Mouse (Mus musculus) left cerebral cortex, postnatal 14 days (tissue): ENCODE measurements around the gene Ubash3b. TPM values are rescaled to one million over a fixed set of nuclear protein-coding genes. Genes with fewer than 3 reads are reported as not detected.
A peak's percentile ranks its signal among the peaks of the same experiment; 100 is the strongest.

ENCODE experiments used
- DNase-seq, 2 experiments: peaks; one replicate each; pipeline ENCODE4 v3.0.0; 2021 to 2022; ENCODE audit warnings: low spot score in 2 of 2, mixed read lengths in 1 of 2
- intact Hi-C: fragments of 180-260 bp; cut with DNase I; formaldehyde crosslinking; loops from one replicate; pipeline ENCODE4 v1.15.1; 2025
- total RNA-seq, 2 experiments: library from RNA; stranded (reverse); gene quantifications; 2 replicates each; pipeline ENCODE4 v1.2.3; 2021

Ubash3b gene
- total RNA-seq, 2 experiments from 2014 or later = 26.6 to 28.1 TPM

DNA sequence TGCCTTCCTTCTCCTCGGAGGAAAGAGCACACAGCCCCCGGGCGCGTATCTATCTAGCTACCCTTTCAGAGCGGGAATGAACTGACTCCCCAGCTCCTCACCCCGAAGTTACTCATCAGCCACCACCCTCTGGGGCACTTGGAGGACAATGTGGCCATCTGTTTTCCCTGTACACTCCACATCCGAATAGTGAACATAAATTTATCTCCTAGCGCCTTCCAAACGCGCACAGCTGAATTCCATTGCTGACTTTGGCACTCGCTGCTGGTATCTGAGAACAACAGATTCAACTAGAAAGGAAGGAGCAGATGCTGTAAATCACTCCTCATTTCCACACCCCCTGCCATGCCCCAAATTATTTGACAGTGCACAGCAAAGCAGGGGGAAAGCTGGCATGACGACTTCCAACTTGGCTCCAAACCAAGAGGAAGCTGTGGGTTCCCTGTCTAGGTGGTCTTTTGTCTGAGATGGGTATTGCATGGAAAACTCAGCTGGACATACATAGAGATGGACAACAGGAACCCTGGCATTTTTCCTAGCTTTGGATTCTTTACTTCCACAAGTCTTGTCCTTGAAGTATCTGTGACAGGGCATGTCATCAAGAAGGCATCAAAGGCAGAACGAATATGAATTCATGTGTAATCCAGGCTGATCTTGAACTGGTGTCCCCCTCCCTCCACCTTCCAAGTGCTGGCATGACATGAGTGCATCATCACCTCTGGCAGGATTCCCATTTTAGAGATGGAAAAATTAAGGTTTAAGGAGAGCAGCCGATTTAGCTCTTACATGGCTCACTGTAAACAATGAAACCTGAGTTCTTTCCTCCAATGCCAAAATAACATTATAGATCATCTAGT is 52.9 kb downstream of the Ubash3b start:
- DNase-seq = peak; percentile 69 to 73
- intact Hi-C loops = loop anchor here (5.0 kb wide), 1 partner anchor 56 kb away; no protein-coding TSS in a partner anchor

DNA sequence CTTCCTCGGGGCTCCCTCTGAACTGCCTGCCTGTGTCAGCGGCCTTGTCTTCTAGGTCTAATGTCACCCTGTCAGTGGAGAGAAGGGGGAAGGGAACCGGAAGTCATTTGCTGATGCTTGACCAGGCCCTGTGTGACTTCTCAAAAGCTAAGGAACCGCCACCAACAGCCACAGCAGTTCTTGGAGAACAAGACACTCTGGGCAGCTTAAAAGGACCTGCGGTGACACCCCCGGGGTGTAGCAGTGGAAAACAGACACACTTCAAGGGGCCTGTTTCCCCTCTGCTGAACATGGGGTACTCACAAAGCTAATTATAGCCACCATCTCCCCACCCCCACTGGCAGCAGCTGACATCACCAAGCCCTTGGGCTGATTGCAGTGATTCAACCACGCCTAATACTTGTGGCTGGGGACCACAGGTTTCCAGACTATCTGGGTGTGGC is 56.3 kb downstream of the Ubash3b start:
- intact Hi-C loops = loop anchor here (5.0 kb wide), 1 partner anchor 53 kb away; no protein-coding TSS in a partner anchor
- peak in 1 of 2 experiments; percentile 41 for DNase-seq

DNA sequence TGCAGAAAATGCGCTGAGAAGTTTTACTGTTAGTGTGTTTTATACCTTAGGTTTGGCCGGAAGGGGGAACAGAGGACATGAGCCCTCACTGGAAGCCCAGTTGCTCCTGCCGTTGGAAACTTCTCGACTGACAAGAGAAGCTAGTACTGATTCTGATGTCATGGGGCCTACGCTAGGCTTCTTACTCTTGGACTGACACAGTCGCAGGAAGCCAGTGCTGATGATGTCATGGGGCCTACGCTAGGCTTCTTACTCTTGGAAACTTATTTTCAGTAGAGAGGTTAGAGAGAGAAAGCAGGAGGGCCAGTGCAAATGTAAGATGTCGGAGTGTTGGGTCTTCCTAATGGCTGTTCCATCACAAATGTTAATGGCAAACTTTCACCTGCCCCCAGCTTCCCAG is 57.8 kb downstream of the Ubash3b start:
- DNase-seq = no peak
- intact Hi-C loops = no loop called here

DNA sequence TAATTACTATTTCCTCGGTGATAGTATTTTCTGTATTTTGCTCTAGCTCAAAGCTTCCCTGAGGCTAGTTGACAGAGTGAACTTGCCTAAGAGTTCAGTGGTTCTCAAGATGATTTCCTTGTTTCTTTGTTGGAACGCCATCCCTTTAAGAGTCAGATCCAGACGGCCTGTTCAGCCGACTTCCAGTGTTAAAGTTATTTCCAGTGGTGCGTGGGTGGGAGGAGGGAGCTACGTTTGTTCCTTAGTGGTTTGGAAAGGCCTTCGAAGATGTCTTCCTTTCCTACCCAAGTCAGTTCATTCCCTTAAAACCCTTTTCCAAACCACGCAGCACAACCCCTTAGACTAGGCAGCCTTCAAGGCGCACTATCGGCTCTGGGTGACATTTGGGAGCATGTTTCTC is 58.9 kb downstream of the Ubash3b start:
- peak; percentile 53 to 77 for DNase-seq
- intact Hi-C loops = no loop called here

DNA sequence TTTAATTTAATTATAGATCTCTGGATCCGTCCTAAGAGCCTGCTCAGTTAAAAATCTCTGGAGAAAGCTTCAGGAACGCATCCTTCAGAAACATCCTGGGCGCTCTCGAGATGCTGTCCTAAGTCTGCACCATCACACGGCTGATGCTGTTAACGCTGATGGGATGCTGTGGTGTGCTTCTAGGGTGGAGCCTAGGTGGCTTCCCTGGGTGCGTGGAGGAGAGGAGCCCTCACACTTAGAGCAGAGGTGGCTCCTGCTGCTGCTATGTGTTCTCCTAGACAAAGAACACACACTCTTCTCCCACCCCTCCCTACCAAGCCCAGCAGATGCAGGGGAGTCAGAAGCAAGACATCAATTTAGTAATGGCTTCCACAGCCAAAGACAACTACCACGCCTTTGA is 61.6 kb downstream of the Ubash3b start:
- intact Hi-C loops = no loop called here
- no peak for DNase-seq

DNA sequence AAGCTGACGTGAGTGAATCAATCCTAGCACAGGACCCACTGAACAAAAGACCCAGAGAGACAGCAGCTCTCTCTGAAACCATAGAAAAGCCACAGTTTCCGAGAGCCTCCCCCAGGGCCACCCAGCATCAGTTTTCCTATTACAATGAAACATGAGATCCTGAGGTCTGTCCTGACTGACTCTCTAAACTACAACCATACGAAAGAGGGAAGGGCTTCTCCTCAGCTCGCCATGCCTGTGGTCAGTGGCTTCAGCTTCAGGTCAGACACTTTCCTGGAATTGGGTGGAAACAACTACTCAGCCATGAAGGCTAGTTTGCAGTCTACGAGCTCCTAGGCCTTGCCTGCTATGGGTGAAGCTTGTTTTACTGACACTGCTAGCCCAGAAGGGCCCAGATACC is 62.4 kb downstream of the Ubash3b start:
- intact Hi-C loops = no loop called here
- DNase-seq = no peak

DNA sequence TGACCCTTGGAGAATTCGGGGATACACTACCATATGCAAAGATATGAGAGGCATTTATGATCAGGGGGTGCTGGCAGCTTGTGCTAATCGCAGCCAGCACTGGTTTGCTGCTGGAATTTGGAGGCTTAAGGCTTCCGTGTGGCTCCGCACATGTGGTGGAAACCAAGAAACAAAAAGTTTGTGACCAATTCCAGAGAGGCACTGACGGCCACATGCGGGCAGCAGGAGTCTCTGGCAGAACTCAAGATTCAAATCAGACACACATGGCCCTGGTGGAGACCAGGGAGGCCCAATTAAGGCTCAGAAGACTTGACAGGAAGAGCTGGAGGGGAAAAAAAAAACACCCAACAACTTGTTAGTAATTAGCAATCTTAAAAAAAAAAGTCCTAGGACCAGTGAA is 63.4 kb downstream of the Ubash3b start:
- DNase-seq = no peak
- intact Hi-C loops = no loop called here

DNA sequence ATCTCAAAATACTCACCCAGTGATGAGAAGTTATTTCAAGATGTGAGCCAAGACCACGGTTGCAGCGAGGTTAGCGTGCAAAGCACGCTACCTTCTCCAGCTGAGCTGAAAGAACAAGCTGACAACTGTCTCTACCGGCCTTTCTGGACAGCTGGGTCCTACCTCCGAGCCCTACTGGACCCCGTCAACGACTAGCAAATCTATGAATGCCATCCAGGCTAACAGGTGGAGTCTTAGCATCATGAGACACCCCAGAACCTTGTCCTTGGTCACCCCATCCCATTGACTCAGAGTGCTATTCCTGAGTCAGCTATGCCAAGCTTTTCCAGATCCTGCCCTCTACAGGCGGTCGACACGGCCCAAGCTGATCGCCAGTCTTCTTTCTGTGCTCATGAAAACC is 69.5 kb downstream of the Ubash3b start:
- no peak for DNase-seq
- intact Hi-C loops = no loop called here

DNA sequence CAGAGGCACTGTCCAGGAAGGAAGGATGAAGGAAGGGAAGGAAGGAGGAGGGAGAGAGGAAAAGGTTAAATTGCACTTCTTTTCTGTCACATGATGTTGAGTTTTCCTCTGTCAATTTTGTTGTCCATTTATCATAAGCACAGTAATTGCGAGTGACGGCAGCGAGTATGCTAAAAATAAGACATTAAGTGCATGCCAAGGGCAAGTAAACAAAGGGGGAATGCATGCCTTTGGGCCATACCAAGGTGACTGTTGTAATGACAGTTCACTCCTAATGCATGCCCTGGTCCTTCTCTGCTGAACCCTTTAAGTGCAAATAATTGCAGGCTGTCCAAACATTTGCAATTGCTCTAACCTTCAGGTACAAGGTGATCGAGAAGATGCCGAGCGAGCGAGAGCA is 70.3 kb downstream of the Ubash3b start:
- DNase-seq = no peak
- intact Hi-C loops = no loop called here

DNA sequence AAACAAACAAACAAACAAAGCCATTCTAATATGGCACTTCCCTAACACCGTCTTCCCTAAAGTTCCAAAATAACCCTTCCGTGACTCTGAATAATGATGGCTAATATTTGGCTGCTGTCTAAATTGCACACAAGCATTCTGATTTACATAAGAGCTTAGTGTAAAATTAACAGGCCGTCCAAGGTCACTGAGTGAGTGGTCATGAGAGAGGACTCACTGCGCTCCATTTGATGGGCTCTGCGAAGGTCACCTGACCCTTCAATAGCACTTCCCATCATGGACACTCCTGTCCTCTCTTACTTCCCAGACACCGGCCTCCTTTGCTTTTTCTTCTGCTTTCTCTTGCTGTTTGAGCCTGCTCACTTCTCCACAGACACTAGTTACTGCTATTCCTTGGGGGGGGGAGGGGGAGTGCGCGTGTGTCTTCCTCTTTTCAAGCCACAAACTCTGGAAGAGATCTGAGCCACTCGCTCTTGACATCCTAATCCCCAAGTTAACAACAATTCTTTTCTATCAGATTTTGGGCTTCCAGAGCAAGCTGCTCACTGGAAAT is 73.6 kb downstream of the Ubash3b start:
- DNase-seq = no peak
- intact Hi-C loops = no loop called here

DNA sequence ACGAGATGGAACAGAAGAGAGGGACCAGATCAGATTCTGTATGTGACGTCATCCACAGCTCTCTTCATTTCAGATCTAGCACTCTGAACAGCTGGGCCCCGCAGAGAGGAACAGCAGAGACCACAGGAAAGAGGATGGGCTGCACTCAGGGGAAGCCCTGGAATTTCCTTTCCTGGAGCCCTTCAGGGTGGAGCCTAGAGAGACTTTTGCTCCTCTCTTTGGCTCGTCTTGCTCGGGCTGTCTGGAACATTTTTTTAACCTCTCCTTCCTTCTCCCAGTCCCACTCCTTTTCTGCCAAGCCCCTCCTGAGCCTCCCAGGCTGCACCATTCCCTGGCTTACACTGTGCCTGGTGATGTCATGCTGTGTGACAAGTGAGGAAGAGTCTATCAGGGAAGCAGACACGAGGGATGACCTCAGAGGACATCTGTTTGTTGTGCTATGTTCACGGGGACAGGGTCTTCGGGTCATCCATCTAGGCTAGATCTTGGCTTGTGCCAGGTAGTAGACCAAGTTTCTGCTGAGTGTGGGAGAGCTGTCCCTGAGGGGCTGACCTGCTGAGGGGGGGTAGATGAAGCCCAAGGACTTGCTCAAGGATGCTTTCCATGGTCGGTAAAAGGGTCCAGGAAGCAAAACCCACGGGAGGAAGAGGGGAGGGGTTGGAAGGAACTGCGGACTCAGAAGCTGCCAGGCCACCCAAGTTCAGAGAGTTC is 77.2 kb downstream of the Ubash3b start:
- intact Hi-C loops = no loop called here
- no peak for DNase-seq

DNA sequence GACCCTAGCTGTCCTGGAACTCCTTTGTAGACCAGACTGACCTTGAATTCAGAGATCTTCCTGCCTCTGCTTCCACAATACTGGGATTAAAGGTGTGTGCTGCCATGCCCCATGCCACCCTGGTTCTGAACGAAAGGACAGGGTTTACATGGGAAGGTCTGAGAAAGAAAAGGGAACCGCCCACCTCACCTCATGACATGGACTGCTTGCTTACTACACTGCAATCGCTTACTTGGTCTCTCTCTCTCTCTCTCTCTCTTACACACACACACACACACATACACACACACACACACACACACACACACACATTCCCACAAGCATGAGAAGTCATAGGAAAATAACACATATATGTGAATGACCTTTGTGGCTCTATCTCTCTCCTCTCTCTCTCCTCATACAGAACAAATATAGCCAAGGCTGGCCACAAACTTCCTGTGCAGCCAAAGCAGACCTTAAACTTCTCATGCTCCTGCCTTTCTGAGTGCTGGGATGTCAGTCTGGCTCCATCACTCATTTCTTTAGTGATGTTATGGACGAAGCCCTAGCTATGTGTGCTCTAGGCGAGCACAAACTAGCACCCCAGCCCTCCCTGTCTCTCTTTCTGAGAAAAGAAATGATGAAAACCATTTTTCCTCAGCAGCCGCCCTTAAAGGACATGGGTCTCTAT is 78.0 kb downstream of the Ubash3b start:
- no peak for DNase-seq
- intact Hi-C loops = no loop called here

DNA sequence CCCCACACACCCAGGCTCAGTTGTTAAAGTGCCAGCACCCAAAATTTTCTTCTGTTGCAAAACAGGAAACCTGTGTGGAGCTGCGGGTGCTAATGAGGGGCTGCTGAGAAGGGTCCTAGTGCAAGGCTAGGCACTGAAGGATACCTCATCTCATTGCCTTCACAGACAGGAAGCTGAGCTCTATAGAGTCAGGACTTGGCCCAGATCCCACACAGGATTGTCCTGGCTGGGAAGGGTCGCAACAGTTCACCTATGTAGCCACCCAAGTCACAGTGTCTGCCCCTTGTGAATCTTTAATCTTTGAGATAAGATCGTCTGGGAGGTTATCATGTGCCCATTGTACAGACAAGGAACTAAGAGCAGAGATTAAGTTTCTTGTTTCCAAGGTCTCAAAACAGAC is 78.6 kb downstream of the Ubash3b start:
- DNase-seq = no peak
- intact Hi-C loops = no loop called here

DNA sequence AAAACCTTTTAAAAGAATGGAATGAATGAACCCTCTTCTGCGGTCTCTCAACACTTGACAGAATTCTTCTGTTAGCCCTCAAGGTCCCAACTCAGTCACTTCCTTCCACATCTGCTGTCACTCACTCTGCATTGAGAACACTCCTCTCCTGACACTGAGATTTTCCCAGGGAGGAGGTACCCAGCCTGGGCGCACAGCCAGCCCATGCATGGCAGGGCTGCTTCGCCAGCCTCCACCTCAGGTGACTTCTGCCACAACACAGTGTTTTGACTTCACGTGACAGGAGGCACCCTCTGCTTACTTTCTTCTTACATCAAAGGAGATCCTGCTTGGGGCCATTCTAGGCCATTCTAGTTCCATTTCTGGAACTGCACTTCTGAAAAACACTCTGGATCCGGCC is 80.6 kb downstream of the Ubash3b start:
- intact Hi-C loops = no loop called here

DNA sequence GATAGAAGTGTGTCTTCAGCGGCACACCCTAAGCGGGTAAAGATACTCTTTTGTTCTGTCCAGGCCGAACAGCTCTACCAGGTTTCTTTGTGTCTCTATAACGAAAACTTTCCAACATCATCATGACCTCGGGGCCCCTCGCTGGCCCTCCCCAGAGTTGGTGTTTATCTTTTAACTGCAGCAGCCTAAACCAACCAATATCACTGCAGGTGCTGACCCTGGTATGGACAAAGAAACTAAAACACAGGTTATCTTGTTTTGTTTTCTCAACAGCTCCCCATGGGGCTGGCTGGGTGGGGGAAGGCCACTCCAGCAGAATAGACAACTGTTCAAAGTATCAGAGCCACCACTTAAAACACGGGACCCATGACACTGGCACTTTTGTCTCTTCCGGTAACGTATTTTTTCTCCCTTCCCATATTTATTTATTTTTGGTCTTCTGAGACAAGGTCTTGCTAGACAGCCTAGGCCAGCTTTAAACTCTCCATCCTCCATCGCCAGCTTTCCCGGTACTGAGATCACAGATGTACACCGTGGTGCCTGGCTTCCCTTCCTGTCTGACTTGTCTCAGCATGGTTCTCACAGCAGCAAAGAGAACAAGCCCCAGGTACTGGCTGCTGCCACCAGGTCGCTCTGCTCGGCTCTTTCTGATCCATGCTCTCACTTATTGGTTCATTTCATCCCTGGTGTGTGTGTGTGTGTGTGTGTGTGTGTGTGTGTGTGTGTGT is 81.9 kb downstream of the Ubash3b start:
- no peak for DNase-seq
- intact Hi-C loops = no loop called here

More for the DNA sequence above, 80.6 kb downstream of the Ubash3b start:
- no peak for DNase-seq

DNA sequence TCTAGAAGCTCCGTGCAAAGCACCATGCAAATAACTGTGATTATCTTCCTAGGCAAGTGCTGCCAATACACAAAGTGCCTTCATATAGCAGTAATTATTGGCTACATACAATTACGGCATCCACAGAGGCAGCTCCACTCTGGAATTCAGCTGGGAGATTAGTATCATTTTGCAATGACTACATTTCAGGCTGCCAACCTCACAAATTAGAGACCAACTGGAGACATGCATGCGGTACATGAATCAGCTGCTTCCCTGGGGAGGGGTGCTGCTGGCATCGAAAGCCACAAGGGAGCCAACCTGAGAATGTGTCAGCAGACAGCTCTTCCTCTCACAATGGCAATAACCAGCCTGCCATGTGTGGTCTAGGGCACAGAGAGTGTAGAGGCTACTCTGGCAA is 83.3 kb downstream of the Ubash3b start:
- intact Hi-C loops = no loop called here
- DNase-seq = peak in 1 of 2 experiments; percentile 61

DNA sequence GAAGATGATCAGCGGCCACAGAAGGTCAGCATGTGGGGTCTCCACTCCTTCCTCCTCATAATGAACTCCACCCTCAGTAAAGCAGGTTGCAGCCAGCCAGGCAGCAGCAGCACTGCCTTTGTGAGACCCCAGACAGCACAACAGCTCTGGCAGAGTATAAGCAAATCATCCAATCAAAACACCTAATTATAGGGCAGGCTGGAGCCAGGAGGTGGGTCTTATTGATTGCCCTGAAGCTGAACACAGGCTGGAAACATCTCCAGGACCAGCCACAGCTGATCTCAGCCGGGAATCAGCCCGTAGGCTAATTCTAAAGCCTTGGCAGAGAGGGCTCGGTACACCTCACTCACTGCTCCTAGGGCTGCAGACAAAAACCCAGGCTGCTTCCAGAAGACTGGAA is 85.3 kb downstream of the Ubash3b start:
- intact Hi-C loops = no loop called here
- no peak for DNase-seq

DNA sequence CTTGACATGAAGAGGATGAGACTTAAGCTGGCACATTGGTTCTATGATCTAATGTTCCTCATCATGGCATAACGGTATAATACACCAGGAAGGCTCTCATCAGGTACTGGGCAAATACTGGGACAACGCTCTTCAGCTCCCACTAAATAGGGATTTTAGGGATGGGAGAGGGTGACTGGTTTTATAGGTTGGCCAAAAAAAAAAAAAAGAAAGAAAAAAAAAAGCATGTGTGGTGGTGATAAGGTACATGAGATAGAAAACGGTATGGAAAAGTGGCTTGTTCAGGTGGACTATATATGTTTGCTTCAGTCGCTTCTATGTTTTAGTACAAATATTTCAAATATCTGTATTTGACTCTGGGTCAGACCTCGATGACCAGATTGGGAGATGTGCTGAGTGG is 86.0 kb downstream of the Ubash3b start:
- no peak for DNase-seq
- intact Hi-C loops = no loop called here
